Mouse (Mus musculus): ENCODE results near the gene Olfr310.

GRCm38 (mm10) chr7:86313608-86314007, 36.6 kb upstream of the Olfr310 start, which contains the start of gene Olfr309:
- TF ChIP-seq CTCF (IDR thresholded peaks at IDR 0.05; ENCODE audit: low read depth, low read length) (no peak), POLR2A (IDR thresholded peaks at IDR 0.05; ENCODE audit: borderline replicate concordance, low read depth, low read length) (no peak)
